Mouse (Mus musculus): Measurements from ENCODE around the gene Zfp462.

Gene Zfp462

DNA sequence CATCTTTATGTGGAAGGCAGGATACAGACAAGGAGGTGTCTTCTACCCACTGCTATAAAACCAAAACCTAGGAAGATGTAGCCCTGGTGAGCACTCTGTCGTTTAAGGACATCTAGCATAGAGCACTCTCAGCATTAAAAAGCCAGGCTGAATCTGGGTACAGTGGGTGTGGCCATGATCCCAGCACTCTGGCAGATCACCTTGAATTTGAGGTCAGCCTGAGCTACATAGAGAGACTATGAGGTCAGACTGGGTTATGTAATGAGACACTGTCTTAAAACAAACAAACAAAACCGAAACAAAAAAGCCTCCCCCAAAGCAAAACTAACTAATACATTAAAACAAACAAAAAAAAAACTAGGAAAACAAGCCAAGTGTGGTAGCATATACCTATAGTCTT, 176.3 kb downstream of the Zfp462 start:
- no peak for DNase-seq (ENCODE audit: low spot score)

DNA sequence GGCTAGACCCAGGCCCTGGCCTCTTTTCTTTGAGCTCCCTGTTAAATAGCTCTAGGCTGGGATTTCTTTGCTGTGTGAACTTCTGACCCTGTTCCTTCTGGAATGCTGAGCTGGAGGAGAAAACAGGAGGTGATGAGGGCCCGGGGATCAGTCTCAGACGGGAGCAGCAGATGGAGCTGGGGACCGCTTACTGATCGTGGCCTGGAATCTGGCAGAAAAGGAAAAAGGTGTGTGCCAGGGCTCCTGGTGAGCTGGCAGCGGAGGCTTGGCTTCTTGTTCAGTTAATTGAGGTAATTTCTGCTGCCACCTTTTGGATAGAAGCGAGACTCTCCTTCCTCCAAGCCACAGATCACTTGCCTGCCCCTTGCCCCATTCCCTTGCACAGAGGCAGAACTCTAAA, 177.1 kb downstream of the Zfp462 start:
- no peak for DNase-seq (ENCODE audit: low spot score)

DNA sequence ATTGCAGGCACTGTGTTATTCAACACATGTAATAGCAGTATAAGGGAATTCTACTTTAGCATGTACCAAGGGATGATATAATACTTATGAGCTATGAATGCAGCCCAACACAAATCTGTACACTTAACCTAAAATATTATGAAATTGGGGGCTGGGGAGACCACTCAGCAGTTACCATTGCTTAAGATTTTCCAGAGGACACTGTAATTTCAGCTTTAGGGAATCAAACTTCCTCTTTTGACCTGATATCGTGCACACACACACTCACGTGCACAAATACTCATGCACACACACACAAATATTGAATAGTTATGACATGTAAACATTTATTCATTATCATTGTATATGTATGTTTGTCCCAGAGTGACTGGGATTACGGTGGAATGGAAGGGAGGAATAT, 179.3 kb downstream of the Zfp462 start:
- no peak for DNase-seq (ENCODE audit: low spot score)

DNA sequence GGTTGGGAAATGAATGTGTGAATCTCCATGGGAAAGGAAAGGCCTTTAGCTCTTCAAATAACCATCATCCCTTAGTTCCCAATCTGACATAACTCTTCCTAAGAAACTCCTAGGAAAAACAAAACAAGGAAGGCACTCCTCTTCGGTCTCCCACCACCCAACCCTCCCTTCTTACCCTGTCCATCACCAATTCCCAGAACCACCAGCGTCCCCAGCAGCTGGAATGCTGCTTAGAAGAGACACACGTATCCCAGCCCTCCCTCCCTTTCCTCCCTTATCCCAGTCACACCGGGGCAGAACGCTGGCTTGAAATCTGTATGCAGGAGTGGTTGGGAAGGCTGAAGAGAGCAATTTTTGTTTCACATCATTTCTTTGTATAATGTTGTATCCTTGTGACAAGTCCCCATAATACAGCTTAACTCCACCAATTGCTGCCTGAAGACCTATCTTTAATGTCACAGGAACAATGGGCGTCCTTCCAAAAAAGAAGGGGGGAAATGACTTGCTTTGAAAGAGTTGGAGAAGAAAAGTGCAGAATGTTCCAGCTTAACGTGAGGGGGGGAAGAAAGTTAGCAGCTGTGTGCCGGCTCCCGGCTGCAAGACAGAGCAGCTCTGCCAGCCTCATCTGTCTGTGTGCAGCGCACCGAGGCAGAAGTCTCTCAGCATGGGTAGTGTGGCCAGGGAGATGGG, 180.3 kb downstream of the Zfp462 start:
- DNase-seq (ENCODE audit: low spot score), result no peak

DNA sequence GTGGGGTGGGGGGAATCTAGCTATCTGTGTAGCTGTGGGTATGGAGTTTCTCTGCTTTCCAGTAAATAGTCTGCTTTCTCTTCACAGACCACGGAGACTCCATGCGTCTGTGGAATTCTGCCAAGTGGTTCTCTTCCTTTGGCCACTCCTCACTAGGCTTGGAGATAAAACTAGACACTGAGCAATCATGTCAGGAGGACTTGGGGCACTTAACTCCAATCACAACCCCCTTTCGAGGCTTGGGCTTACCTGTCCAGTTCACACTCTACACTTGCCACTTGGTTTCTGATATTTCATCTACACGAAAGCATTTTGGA, 180.8 kb downstream of the Zfp462 start:
- DNase-seq (ENCODE audit: low spot score), result no peak

DNA sequence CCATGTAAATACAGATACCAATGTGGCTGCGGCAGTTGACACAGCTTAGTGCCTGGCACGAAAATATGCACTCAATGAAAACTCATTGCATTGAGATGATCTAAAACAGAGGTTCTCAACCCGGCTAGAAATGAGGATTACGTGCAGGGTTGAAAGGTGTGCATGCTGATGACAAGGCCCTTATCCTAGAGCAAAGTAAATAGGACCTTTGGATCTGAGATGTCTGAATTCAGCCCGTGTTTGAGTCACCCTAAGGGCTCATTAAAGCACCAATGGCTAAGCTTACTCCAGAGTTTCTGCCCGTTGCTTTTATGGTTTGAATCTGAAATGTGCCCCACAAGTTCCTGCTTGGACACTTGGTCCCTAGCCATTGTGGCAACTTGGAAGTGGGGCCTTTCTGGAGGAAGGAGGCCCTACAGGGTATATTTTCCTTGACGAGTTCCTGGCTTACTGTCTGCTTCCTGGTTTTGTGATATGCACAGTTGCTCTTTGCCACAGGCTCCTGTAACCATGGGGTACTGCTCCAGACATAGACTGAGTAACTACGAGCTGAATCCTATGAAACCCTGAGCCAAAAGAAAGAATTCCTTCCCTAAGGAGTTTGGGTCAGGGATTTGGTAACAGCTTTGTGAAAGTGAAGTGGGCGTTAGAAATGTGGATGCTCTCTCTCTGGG, 182.5 kb downstream of the Zfp462 start:
- no peak for DNase-seq (ENCODE audit: low spot score)

DNA sequence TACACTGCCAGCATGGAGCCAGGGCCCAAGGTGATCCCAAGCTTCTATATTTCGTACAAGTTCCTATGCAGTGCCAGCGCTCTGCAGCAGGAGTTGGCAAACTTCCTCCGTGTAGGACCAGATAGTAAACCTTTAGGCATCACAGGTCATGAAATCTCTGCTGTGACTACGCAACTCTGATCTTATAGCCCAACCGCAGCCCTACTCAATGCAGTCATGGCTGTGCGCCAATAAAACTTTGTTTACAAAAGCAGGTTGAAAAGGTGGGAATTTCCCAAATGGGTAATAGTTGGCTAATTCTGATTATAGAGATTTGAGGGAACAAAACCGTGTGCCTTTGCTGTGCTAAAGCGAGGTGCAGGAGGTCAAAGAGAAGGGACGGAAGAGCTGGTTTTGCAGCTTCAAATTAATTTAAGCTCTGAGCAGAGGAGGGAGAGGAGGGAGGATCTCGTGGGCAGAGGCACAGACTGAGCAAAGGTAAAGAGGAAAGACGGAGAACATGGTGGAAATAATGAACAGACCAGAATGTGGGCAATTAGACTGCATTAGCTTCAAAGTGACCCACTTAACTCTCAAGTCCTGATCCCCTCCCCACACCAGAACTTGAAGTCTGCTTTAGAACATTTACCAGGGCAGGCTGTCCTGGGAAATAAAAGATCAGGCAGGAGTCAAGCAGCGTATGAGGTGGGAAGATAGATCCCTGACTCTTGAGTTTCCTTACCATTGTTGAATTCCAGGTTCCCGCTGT, 183.4 kb downstream of the Zfp462 start:
- no peak for DNase-seq (ENCODE audit: low spot score)
